Mouse (Mus musculus): ENCODE measurements around the gene Aadacl2. TPM values are rescaled to one million over a fixed set of nuclear protein-coding genes. Genes with fewer than 3 reads are reported as not detected.

The Aadacl2 gene
- polyA plus RNA-seq (2015; fragmentation: Nextera tagmentation; extraction: Ambion mirVana) = not detected in 2 replicates

DNA sequence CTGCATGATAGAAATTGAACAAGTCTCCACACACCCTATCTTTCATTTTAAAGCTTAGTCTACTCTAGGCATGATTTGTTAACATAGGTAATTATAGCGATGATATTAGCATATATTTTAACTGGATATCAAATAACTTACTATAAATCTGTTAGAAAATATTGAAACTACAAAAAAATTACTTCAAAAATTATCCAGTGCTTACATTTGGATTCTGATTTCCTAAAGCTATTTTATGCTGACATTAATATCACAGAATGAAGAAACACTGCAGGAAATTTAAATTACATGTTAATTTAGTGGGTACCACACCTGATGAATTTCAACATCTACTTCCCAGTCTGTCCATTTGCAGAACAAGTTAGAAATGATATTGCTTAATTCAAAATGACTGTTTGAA, at the start of gene Aadacl2:
Gene Aadacl2, plus strand, starts transcription at position 301 of the 400 bp plus-strand sequence.
- Histone ChIP-seq H3K9ac (no peak within 1 kb of the TSS), H3K4me3 (replicated peaks) (no peak within 1 kb of the TSS), H3K27me3 (no peaks in the 10 kb centered on the region), H3K4me1 (replicated peaks) (no peaks in the 10 kb centered on the region), H3K9me3 (replicated peaks) (no peaks in the 10 kb centered on the region), H3K36me3 (replicated peaks) (no peaks in the 10 kb centered on the region), H3K27ac (replicated peaks) (no peak within 1 kb of the TSS), H3K4me2 (no peak within 1 kb of the TSS)
- ATAC-seq (ENCODE audit: insufficient read depth) = no peak
- WGBS (ENCODE audit: insufficient replicate concordance) = 46% methylated on average over 1 of the region's 1 CpGs

DNA sequence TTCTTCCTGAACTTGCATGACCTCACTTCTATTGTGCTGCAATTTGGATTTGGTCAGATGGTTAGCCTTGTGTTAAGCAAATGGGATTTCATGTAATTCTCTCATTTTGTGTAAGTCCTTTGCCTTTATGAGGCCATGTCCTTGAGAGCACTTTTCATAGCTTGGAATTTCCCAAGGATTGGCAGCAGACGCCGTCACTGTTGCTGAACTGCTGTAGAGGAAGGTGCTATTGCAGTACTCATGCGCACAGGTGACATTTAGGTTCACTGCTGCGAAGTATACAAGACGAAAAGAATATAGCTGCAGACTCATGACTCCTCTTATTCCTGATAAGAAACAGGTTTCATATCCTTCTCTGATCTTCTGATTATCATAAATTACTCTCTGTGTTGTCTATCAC, 35.7 kb upstream of the Aadacl2 start:
- no peak overlapping the region for H3K4me2 ChIP-seq
- ATAC-seq (ENCODE audit: insufficient read depth) = no peak
- no peak overlapping the region for H3K4me3 ChIP-seq (replicated peaks)
- H3K27me3 ChIP-seq = no peaks in the 10 kb centered on the region
- no peak overlapping the region for H3K9ac ChIP-seq
- H3K4me1 ChIP-seq (replicated peaks) = no peaks in the 10 kb centered on the region
- no peak overlapping the region for H3K27ac ChIP-seq (replicated peaks)
- 70% methylated on average over 5 of the region's 5 CpGs for WGBS (ENCODE audit: insufficient replicate concordance)
- H3K36me3 ChIP-seq (replicated peaks) = no peaks in the 10 kb centered on the region
- no peaks in the 10 kb centered on the region for H3K9me3 ChIP-seq (replicated peaks)

DNA sequence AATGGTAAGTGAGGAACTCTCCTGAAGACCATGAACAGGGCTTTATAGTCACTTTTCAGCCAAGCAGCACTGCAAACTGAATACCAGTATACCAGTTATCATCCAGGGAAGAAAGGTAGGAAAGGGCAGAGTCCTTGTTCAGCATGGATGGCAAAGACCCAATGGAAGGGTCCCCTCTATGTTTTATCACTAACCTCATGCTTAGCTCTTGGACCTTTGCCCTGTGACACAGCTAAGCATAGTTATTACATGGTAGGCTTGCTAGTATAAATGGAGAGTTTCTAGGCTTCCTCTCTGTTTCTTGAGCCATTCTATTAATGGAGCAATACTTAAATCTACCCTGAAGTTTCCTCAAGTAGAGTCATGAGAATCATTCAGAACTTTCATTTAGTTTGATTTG, 32.0 kb upstream of the Aadacl2 start:
- no peak overlapping the region for H3K4me2 ChIP-seq
- no peak overlapping the region for H3K27ac ChIP-seq (replicated peaks)
- H3K36me3 ChIP-seq (replicated peaks) = no peaks in the 10 kb centered on the region
- no peak for ATAC-seq (ENCODE audit: insufficient read depth)
- H3K4me3 ChIP-seq (replicated peaks) = no peak overlapping the region
- no peaks in the 10 kb centered on the region for H3K9me3 ChIP-seq (replicated peaks)
- H3K27me3 ChIP-seq = no peaks in the 10 kb centered on the region
- no peaks in the 10 kb centered on the region for H3K4me1 ChIP-seq (replicated peaks)
- H3K9ac ChIP-seq = no peak overlapping the region

DNA sequence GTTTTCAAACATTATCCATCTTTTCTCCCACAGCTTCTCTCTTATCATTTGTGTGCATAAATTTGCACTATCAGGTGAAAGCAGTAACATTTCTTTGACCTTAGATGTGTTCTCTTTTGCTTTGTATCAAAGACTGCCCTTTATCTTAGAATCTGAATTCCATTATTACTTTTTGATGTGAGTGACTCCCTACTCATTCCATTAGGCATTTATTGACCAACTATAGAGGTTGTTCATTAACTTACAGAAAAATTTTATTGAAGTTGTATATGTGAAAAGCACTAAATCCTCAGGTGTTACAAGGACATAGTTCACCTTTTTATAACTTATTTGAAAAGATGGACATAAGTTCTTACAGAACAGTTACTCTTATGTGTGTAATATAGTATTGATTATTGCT, 2.9 kb upstream of the Aadacl2 start:
- no peaks in the 10 kb centered on the region for H3K36me3 ChIP-seq (replicated peaks)
- no peaks in the 10 kb centered on the region for H3K4me1 ChIP-seq (replicated peaks)
- no peak for ATAC-seq (ENCODE audit: insufficient read depth)

DNA sequence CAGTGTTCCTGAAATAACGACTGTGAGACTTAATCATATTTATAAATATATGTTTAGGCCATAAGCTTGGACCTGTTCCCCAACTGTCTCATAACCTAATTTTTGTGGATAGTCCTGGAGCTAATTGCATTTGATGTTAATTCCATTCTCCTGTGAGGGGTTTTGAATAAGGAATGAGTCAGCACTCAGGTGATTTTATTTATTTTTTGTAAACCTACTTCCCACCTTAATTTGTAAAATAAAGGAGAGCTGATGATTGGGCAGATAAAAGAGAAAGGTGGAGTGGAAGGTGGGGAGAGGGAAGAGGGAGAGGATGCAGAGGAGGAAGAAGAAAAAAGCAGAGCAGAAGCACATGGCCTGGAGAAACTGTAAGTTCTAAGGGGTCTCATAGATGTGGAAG, 18.9 kb downstream of the Aadacl2 start, which contains the start of gene Aadac:
Gene Aadac, plus strand, starts transcription at position 301 of the 400 bp plus-strand sequence.
- ATAC-seq (ENCODE audit: insufficient read depth) = no peak
- no peak within 1 kb of the TSS for H3K4me2 ChIP-seq
- WGBS (ENCODE audit: insufficient replicate concordance) = 42% methylated on average over 1 of the region's 1 CpGs
- no peak within 1 kb of the TSS for H3K9ac ChIP-seq
- no peaks in the 10 kb centered on the region for H3K9me3 ChIP-seq (replicated peaks)
- no peak within 1 kb of the TSS for H3K27ac ChIP-seq (replicated peaks)
- H3K36me3 ChIP-seq (replicated peaks) = no peaks in the 10 kb centered on the region
- H3K27me3 ChIP-seq = no peaks in the 10 kb centered on the region
- H3K4me1 ChIP-seq (replicated peaks) = no peaks in the 10 kb centered on the region
- no peak within 1 kb of the TSS for H3K4me3 ChIP-seq (replicated peaks)

More for the DNA sequence above, 2.9 kb upstream of the Aadacl2 start:
- H3K9me3 ChIP-seq (replicated peaks) = no peaks in the 10 kb centered on the region
- H3K4me3 ChIP-seq (replicated peaks) = no peak overlapping the region
- no peak overlapping the region for H3K4me2 ChIP-seq
- H3K27ac ChIP-seq (replicated peaks) = no peak overlapping the region
- H3K9ac ChIP-seq = no peak overlapping the region
- no peaks in the 10 kb centered on the region for H3K27me3 ChIP-seq

DNA sequence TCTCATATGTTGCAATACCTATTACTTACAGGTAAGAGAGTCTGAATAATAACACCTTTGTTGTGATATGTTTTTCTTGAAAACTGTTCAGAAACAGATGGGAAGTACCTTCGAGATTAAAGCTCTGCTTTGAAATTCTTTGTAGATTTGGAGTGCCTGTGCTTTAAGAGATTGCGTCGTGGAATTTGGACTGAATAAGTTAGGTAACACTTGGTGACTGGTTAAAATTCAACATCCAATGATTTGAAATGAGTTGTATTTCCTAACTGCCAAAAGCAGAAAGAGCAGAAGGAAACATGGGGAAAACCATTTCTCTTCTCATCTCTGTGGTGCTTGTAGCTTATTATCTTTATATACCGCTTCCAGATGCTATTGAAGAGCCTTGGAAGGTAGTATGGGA, 25.0 kb downstream of the Aadacl2 start:
- H3K9me3 ChIP-seq (replicated peaks) = no peaks in the 10 kb centered on the region
- 60% methylated on average over 4 of the region's 4 CpGs for WGBS (ENCODE audit: insufficient replicate concordance)
- H3K9ac ChIP-seq = no peak overlapping the region
- no peaks in the 10 kb centered on the region for H3K4me1 ChIP-seq (replicated peaks)
- peak overlapping the region; percentile 27 for H3K4me3 ChIP-seq (replicated peaks)
- no peaks in the 10 kb centered on the region for H3K36me3 ChIP-seq (replicated peaks)
- no peaks in the 10 kb centered on the region for H3K27me3 ChIP-seq
- no peak overlapping the region for H3K4me2 ChIP-seq
- H3K27ac ChIP-seq (replicated peaks) = 0 out of 2 replicates have a peak overlapping the region, but pooled peaks have one; percentile 33
- ATAC-seq (ENCODE audit: insufficient read depth) = no peak

DNA sequence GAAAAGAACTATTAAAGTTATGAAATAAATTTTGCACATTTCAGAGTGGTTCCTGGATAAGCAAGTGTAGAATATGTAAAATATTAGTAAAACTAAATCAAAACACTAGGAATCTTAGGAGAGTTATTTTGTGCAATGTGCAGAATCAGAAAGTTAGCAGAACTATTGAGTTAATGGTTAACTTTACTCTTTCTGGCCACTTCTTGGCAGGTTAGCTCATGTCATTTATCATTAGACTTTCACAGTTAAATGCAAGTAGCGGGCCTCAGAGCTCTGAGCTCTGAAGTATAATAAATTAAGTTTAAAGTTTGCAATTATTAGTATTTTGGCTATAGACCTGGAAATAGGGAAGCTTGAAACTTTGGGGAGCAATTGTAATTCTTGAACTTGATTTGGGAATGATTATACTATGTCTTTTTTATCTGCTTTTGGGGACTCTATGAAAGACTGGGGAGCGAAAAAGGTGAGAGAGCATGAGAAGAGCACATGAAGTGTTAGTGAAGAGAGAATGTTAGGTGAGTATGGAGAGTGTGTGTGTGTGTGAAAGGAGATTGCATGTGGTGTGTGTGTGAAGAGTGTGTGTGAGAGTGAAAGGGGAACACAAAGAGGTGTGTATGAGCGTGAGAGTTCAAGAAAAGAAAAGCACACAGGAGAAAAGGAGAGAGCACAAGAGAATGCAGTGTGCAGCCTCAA, 39.8 kb downstream of the Aadacl2 start:
- Histone ChIP-seq H3K9me3 (replicated peaks) (no peaks in the 10 kb centered on the region), H3K9ac (no peak overlapping the region), H3K27me3 (no peaks in the 10 kb centered on the region), H3K4me3 (replicated peaks) (no peak overlapping the region), H3K4me1 (replicated peaks) (no peaks in the 10 kb centered on the region), H3K36me3 (replicated peaks) (no peaks in the 10 kb centered on the region), H3K4me2 (no peak overlapping the region), H3K27ac (replicated peaks) (no peak overlapping the region)
- 57% methylated on average over 3 of the region's 3 CpGs for WGBS (ENCODE audit: insufficient replicate concordance)
- ATAC-seq (ENCODE audit: insufficient read depth) = no peak

DNA sequence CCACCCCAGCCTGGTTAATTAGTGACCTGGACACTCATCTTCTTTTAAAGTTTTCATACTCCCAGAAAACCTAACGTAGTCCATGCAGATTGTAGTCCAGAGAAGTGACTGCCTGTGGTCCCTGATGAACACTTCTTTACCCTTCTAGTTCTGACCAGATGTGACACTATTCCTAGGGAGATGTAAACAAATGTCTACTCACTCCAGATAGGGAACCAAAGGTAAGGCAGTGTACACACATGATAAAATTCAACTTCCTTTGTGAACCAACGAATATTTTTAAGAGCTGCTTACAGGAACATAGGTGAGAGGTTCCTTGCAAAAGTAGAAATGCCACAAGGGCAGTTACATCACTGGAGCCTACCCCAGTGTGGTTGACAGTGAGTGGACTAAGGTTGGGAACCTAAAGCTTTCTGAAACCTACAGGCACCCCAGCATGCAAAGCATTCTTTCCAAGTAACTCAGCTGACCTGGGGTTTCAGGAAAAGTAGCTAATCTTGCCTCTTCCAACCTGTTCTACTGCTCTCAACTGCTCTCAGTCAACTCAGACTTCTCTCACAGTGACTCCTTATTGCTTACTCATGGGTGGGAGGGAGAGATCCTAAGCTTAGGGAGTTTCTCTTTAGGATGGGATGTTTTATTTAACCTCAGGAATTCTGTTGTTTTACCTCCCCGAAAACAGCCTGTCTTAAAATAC, 46.8 kb downstream of the Aadacl2 start:
- Histone ChIP-seq H3K9ac (no peak overlapping the region), H3K4me2 (no peak overlapping the region), H3K27me3 (no peaks in the 10 kb centered on the region), H3K9me3 (replicated peaks) (no peaks in the 10 kb centered on the region), H3K36me3 (replicated peaks) (no peaks in the 10 kb centered on the region), H3K27ac (replicated peaks) (no peak overlapping the region), H3K4me3 (replicated peaks) (no peak overlapping the region), H3K4me1 (replicated peaks) (no peaks in the 10 kb centered on the region)
- 40% methylated on average over 3 of the region's 3 CpGs for WGBS (ENCODE audit: insufficient replicate concordance)
- ATAC-seq (ENCODE audit: insufficient read depth) = no peak

DNA sequence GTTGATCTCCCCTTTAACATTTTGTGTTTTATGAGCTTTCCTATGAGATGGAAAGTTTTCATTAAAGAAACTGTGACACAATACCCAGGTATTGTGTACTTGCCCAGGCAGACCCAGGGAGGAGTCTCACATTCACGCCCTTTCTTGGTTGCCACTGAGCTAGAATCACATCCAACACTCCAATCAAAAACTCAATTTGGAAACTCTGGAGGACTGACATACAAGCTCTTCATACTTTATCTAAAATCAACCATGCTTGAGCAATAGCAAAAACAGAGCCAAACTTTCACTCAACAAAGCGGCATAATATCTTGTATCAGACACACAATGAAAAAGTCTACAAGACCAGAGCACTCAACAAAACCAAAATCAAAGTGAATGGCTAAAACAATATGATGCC, 47.4 kb downstream of the Aadacl2 start:
- ATAC-seq (ENCODE audit: insufficient read depth) = no peak
- Histone ChIP-seq H3K9ac (no peak overlapping the region), H3K36me3 (replicated peaks) (no peaks in the 10 kb centered on the region), H3K4me1 (replicated peaks) (no peaks in the 10 kb centered on the region), H3K27ac (replicated peaks) (no peak overlapping the region), H3K4me2 (no peak overlapping the region), H3K9me3 (replicated peaks) (no peaks in the 10 kb centered on the region), H3K4me3 (replicated peaks) (no peak overlapping the region), H3K27me3 (no peaks in the 10 kb centered on the region)
- 65% methylated on average over 2 of the region's 2 CpGs for WGBS (ENCODE audit: insufficient replicate concordance)

DNA sequence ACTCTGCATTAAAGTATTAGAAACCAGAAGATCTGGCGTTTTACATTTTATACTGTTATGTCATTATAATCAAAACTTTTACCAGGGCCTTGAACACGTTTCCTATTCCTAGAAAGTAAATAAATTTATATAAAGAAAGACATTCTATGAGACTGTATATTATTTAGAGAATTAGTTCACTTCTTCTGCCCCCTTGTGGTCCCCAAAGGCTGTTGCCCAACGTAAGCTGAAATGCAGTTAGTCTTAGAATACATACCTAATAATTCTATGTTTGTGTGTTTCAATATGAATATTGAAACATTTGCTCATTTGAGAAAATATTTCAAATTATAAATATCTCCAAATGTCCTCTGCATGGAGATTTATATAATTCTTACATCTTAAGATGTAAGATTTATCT, 49.9 kb downstream of the Aadacl2 start:
- Histone ChIP-seq H3K27me3 (no peaks in the 10 kb centered on the region), H3K27ac (replicated peaks) (no peak overlapping the region), H3K36me3 (replicated peaks) (no peaks in the 10 kb centered on the region), H3K9ac (no peak overlapping the region), H3K4me2 (no peak overlapping the region), H3K9me3 (replicated peaks) (no peaks in the 10 kb centered on the region), H3K4me3 (replicated peaks) (no peak overlapping the region), H3K4me1 (replicated peaks) (no peaks in the 10 kb centered on the region)
- WGBS (ENCODE audit: insufficient replicate concordance) = 15% methylated on average over 3 of the region's 3 CpGs
- no peak for ATAC-seq (ENCODE audit: insufficient read depth)

DNA sequence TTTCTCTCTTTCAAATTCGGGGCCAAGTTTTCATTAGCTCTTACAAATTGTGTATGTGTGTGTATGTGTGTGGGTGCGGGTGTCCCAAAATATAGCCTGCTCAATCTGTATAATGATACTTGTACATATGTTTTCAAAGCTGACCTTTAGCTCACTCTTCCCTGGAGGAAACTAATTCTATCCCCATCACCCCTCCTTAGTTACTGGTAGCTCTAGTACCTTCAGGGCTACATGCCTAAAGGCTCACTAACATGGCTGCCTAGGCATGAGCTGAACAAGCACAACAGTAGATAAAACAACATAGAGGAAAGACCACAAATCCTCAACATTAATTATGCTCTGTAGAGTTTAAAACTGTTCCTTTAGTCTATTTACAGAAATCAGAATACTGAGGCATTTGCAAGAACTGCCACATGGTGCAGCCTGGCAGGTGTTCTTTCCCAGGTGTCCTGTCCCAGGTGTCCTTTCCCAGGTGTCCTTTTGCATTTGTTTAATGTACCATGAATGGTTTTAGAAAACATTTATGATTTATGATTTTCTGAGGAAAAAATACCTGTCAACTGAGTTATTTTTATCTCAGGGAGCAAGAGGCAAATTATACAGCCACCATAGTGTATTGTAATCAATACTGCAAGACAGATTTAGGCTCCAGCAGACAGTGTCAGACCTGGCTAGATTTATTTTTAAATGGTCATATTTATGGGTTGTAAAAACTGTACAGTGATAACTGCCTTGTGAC, 50.7 kb downstream of the Aadacl2 start:
- H3K9ac ChIP-seq = no peak overlapping the region
- H3K27me3 ChIP-seq = no peaks in the 10 kb centered on the region
- H3K4me3 ChIP-seq (replicated peaks) = no peak overlapping the region
- no peaks in the 10 kb centered on the region for H3K36me3 ChIP-seq (replicated peaks)
- no peaks in the 10 kb centered on the region for H3K9me3 ChIP-seq (replicated peaks)
- no peaks in the 10 kb centered on the region for H3K4me1 ChIP-seq (replicated peaks)
- no peak for ATAC-seq (ENCODE audit: insufficient read depth)
- WGBS (ENCODE audit: insufficient replicate concordance) = 69% methylated on average over 2 of the region's 2 CpGs
- H3K27ac ChIP-seq (replicated peaks) = no peak overlapping the region
- no peak overlapping the region for H3K4me2 ChIP-seq

All from liver, embryonic 15.5 days (tissue).